Mouse (Mus musculus) right cerebral cortex, postnatal 10 days (tissue): ENCODE data around the gene Sbno1.
A peak's percentile ranks its signal among the peaks of the same experiment; 100 is the strongest.
"Not testable (repeated sequence)": the region's sequence is repeated elsewhere in the genome, so short reads cannot be mapped to it uniquely, and the experiment has no call there.

Source experiments
- DNase-seq, 2 experiments: peaks; one replicate each; pipeline ENCODE4 v3.0.0; 2021; ENCODE audit warnings: low spot score in 2 of 2

Sbno1 gene

DNA sequence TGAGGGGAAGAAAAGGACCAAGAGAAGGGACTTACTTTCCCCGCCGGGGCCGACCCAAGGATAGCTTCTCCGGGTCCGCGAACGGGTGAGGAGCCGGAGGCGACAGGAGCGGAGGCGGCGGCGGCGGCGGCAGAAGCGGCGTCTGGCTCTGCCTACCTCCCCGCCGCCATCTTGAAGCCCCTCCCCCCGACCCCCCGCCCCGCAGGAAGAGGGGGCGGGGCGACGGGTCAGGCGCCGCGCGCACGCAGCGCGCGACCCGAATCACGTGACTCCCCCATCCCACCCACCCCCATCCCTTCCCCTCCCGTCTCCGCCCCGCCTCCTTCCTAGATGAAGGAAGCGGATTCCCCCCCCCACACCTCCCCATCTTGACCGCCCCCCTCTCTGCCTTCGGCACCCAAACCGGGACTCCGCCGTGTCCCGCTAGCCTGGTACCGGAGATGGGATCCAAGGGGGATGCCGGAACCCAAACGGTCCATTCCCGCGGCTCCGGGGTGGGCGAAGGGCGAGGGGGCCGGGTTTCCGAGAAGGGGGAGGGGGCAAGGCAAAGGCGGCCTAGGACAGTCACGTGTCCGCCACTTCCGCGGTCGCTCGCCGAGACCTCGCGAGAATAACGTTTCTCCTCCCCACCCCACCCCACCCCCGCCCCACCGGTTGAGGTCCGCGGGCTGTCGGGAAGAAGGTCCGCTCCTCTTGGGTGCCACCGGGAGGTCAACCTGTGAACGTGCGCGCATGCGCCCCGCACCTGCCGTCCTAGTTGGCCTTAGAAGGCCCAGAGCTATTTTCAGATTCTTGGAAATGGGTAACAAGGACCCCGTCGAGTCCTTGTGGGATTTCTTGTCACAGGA lies at the start of gene Sbno1:
TSS of gene Sbno1 (minus strand) at position 590 of the 848 bp plus-strand sequence.
- peak; percentile 96 for DNase-seq

DNA sequence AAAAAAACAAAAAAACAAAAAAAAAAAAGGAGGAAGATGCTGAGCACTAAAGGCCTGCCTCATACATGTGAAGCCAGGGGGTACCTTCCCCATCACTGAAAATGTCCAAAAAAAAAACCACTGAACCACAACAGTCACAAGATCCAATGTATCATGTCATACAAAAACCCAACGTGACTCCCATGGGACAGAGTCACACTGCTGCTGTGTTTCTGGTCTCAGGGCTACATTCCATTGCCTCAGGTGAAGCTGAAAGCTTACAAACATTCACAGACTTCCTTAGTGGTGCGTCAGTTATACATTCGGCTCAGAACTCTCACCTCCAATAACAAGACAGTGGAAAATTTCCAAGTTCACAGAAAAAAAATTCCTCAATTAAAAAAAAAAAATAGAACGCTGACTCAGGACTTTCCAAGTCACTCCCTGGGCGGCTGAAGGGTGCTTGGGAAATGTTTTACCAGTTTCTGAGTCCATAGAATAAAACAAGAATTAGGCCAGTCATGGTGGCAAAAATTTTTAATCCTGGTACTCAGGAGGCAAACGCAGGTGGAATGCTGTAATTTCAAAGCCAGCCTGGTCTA lies 44.9 kb upstream of the Sbno1 start:
- no peak for DNase-seq

DNA sequence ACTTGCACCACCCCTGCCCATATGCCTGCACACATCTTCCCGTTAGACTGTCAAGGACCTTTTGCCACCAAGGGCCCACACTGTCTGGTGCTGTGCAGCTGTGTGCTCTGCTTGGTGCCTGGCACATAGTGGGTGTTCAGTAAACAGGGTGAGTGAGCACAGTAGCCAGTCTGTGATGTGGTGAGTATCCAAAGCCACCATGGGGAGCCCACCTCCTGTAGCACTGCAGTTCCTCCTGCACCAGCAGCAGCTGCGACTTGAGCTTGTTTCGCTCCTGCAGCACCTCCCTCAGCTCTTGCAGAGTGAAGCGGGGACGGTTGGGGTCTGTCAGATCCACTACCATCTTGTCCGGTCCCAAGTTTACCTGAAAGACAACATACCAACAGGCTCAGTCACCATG lies 43.7 kb upstream of the Sbno1 start:
- DNase-seq, result no peak

DNA sequence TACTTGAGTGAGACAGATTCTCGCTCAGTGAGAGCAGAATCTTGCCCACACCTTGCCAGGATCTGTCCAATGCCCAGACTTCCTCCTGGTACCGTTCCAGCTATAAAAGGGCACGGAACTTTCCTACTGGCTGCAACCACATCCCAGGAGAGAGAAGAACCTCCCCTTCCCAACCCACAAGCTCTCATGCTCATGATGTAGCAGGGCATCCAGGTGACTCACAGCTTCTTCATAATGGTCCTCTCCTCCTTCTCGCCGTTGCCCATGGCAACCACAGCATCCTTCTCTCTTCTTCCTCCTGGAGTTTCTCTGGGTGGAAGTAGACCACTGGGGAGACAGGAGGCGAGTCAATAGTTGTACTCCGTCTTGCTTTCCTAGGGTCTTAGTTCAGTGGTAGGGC lies 42.6 kb upstream of the Sbno1 start:
- no peak for DNase-seq

DNA sequence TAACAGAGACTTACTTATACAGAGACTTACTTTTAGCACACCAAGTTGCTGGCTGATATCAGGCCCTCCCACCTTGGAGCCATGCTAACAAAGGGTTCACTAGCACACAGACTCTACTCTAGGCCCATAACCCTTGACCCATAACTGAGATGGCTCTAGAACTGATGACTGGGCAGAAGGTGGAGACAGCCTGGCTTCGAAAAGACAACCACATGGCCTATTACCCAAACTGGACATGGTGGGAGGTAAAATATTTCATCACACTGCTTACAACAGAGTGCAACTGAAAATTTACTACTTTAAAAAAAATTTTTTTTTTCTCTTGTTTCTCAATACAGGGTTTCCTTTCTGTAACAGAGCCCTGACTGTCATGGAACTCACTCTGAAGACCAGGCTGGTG lies 42.0 kb upstream of the Sbno1 start:
- DNase-seq, result no peak

DNA sequence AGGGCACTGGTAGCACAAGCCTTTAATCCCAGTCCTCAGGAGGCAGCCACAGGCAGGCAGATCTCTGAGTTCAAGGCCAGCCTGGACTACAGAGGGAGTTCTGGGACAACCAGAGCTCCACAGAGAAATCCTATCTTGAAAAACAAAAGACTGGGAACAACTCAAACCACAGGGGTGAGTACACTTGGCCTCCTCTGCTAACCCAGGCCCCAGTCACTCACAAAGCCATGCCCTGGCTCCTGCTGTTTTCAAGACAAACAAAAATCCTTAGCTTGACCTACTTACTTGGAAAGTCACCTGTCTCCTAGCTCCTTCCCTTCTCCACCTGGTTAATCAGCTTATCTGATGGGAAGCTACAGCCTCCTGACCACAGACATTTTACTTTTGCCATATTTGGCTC lies 39.1 kb upstream of the Sbno1 start:
- no peak for DNase-seq

DNA sequence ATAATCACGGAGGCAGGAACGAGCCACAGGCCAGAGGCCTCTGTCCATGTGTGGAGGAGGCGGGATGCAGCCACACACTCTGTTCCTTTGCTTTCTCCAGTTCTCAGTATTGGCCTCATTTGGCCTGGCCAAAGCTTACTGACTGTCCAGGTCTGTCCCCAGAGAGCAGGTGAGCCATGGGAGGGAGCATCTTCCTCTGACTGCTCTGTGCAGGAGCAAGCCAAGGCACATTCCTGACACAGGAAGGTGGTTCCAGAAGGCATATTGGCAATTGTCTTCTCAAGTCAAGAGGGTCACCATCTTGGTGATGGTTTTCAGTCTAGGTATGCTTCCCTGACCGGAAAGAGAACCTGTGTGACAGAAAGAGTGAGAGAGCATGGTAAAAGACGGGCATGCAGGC lies 37.7 kb upstream of the Sbno1 start:
- DNase-seq, result no peak

DNA sequence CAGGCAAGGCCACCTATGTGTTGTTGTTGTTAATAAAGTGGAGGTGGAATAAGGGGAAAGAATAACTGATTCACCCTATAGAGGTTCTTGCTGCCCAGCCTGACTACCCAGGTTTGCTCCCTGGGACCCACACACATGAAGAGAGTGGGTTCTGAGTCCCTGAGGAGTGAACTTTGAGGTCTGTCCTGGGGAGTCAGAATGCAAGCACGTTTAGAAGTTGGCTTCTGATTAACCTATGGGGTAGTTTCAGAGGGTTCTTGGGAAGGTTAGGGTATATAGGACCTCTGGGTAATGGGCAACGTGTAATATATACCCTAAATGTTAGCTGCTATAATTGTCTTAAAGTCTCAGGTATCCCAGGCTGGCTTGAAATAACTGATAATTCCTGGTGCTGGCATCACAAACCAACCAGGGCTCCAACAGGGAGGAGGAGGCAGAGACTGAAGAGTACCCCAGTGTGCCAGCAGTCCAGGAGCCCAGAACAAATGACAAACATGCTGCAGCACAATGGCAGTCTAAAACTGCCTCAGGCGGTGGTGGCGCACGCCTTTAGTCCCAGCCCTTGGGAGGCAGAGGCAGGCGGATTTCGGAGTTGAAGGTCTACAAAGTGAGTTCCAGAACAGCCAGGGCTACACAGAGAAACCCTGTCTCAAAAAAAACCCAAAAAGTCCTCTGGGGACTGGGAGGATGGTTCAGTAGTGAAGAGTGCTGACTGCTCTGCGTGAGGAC lies 36.7 kb upstream of the Sbno1 start:
- no peak for DNase-seq

DNA sequence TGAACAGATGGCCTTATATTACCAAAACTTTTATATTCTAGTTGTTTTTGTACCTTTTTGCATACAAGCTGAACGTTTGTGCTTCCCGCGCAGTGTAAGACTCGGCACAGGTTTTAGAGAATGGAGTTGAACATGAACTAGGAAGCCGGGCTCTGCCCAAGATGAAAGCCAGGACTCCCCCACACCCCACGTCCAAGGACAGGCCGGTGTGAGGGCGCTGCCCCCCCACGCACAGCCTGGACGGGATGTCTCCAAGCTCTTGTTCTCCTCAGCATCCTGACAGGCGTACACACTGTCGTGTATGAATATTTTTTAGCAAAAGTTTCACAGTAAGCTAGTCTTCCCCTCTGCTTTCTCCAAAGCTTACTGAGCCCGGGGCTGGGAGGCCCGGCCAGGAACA lies 35.1 kb upstream of the Sbno1 start:
- DNase-seq, result not testable (repeated sequence)

DNA sequence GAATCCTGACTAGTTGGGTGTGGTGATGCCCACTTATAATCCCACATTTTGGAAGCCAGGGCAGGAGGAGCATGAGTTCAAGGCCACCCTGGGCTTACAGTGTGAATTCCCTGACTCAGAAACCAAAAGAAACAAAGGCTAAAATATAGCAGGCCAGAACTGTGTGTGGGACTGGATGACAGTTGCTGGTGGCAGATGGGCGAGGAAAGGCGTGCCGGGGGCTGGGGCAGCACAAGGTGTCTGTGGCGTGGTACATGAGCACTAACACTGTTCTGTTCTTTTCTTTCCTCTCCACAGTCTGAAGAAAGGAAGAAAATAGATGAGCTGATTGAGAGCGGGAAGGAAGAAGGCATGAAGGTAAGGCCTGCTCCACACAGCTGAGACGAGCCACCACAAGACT lies 31.0 kb upstream of the Sbno1 start:
- DNase-seq, result no peak

DNA sequence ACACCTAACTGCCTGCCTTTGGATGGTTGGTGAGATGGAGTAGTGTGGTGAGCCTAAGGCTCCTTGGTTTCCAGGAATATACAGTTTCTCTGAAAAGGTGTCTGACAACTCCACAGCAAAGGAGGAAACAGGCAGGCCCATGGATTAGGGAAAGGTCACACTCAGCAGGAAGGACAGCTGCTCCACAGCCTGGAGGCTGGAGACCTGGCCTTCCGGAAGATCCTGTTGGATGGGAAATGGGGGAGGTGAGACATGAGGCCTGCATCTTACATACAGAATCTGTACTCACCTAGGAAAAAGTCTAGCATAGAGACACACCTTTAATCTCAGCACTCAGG lies 28.2 kb upstream of the Sbno1 start:
- no peak for DNase-seq

DNA sequence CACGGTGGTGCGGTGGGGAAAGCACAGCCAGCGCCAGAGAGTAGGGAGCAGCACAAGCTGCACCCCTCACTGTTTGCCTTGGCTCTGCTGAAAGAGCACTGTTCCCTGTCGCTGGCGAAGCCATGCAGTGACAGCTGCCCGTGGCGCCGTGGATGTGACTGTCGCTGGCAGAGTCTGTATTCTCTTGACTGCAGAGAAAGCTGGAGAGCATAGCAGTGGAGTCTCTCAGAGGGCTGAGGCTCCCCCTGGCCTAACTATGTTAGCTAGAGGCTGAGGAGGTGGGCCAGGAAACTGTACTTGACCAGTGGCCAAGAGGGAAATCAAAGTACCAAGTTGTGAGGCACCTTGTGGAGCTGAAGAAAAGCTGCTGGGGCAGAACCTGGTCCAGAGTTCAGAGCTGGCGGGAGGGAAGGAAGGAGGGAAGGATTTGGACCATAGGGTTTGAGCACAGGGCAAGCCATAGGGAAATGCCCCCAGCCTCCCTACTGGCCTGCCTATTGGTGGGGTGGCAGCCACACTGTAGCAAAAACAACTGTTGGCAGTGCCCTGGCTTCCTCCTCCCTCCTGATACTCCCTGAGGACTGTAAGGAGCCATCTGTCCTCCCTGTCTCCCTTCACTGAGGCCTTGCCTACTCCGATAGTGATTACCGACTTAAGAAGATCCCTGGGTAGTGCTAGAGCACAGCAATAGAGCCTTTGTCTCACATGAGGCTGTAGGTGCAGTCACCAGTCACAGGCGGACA lies 27.7 kb upstream of the Sbno1 start:
- peak; percentile 74 to 79 for DNase-seq

DNA sequence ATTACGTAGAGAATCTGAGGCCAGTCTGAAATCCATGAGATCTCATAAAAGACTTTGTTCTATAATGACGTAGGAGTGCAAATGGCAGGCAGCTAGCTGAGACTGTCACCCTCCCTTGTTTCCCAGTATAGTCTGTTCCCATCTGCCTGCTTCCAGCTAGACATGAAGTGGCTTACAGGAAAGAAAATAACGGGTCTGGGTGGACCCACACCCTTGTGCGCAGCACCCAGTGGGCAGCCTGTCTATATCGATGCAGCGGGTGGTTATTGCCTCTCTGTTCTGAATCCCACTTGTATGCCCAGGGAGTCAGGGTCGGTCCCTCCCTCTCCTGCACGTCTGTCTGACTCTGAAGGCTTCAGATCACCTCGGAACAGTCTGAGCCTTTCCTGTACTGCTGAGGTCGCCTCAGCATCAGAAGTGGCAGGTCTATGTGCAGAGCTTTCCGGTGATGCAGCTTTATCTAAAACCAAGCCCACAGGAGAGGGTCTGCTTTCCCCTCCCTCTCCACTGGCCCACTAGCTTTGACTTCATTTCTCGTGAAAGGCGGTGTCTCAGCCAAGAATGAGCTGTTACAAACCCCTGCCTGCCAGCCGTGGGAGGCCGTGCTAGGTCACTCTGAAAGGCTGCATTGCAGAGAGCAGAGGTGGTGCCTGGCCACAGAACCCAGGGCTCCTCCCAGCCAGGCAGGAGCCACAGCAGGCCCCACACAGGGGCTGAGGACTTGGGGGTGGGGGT lies 26.9 kb upstream of the Sbno1 start:
- DNase-seq, result peak in 1 of 2 experiments; percentile 37

DNA sequence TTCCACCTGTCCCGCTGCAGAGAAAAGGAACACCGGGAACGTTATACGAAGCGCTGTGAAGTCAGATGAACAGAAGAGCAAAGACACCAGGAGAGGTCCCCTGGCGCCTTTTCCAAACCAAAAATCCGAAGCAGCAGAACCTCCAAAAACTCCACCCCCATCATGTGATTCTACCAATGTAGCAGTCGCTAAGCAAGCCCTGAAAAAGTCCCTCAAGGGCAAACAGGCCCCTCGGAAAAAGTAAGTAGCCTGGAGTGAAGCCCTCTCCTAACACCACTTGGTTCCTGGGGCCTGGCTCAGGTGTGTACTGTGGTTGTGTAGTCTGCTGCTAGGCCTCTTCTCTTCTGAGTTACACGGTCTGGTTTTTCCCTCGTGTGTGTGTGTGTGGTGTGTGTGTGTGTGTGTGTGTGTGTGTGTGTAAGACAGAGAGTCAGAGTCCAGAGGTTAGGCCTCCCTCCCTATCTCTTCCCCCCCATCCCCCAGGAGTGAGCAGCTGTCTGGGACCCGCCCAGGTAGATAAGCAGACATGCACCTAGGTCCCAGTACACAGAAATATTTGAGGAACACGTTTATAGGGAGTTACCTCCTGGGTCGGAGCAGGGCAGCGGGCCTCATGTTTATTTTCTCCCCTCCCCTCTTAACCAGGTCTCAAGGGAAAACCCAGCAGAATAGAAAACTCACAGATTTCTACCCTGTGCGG lies 25.0 kb upstream of the Sbno1 start:
- no peak for DNase-seq

DNA sequence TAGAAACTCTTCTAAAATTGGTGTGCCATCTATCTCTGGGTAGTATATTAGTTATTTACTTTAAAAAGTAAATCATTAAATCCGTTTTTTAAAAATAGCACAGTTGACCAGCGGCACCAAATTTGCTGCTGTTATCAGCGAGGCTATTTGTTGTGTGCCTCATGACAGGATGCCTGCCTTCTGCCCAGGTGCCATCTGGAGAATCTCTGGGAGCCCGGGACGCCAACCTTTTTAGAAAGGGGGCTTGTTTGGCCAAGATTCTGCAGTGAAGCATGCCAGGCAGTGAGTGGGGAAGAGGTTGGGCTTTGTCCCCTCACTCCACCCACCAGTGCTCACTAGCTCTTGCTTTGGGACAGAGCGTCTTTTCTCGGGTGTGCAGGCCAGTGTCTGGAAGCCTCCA lies 24.2 kb upstream of the Sbno1 start:
- DNase-seq, result no peak

DNA sequence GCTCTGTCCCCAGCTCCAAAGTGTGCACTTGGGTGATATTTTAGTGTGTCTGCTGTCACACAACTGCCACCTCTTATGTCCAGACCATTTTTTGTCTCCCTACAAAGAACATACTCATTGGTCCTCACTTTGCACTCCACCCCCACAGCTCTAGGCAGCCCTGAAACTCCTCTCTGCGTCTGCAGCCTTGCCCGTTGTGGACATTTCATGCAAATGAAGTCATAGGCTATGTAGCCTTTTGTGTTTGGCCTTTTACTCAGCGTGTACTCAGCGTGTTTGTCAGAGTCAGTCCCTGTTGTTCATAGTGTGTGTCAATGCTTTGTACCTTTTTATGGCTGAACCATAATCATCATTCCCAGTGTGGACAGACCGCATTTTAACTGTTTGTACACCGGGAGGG lies 23.7 kb upstream of the Sbno1 start:
- no peak for DNase-seq

DNA sequence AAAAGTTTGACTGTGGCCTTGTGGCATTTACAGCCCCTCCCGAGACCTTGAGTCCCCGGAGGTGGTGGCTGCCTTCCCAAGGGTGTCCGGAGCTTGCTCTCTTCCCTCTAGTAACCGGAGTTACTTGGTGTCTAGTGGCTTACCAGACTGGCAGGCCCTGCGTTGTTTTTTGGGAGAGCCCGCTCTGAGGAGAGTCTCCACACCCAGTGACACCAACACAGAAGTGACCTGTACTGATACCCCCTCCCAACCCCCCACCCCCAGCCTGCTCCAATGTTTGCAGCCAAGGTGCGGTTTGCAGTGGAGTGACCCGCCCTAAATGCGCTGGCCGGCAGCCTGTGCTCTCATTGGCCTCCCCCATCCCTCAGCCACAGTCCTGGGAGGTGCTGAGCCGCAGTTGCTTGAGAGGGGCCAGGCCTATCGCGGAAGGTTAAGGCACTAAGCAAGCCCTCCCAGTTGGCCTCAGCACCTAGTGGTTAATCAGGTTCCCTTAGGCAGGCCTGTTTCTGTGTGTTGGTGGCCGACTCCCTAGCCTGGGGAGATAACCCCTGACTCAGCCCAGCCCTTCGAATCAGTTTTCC lies 20.6 kb upstream of the Sbno1 start:
- DNase-seq, result no peak

DNA sequence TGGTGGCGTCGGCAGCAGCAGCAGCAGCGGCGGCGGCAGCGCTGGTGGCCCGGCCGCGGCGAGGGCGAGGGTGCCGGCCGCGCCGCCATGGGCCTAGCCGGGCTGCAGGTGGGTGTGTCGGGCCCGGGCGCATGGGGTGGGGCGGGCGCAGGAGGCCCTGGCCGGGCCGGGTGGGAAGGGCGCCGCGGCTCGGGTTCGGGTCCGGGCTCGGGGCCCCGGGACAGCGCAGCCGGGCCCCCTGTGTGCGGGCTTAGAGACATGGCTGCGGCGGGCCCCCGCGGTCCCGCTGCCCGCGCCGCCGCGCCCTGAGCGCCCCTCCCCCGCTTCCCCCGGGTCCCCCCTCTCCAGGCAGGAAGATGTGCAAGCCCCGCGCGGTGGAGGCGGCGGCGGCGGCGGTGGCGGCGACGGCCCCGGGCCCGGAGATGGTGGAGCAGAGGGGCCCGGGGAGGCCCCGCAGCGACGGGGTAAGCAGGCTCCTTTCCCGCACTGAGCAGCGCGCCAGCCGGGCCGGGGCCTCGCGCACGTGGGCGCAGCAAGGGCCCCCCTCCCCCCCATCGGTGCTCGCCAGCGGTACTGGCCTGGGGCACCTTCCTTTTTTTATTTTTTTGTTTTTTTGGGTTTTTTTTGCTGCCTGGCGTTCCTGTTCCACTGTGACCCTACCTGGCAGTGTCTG lies 20.0 kb upstream of the Sbno1 start:
- DNase-seq, result peak in 1 of 2 experiments; percentile 58

DNA sequence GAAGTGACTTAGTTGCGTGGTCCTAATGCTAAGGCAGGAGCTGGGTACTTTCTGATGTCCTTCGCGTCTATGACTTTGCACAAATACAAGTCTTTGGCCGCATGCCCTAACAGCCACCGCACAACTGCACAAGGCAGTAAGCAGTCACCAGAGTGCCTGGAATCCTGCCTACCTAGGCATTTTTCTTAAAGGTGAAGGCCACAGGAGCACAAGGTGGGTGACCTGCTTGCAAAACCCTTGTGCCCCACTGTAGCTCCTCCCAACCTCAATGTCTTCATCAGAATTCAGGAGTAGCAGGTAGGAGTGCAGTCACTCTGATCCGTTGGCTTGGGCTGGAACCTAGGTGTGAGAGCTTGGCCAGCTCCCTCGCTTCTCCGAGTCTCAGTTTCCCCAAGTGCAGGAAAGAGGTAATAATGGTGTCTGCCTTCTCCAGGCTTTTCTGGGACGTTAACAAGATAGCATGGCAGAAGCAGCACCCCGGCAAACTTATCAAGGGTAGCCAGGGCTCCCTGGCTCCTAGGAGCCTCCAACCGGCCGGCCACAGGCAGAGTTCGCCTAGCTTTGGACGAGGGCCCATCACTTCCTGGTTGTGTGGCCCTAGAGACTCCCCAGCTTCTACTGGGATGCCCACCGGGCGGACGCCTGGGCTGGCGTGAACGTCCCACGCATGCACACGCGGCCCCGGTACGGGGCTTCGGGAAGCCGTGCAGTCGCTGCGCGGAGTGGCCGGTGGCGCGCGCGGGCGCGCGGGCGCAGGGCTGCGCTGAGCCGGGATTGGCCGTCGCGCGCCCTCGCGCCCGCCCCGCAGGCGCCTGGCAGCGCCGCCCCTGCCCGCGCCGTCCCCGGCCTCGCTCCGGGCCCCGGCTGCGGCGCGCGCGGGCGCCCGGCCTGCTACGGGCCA lies 19.1 kb upstream of the Sbno1 start:
- DNase-seq, result peak; percentile 80 to 85
